Mouse (Mus musculus): ENCODE measurements around the gene Pak7. TPM values are rescaled to one million over a fixed set of nuclear protein-coding genes. Genes with fewer than 3 reads are reported as not detected.

Gene Pak7
- polyA plus RNA-seq, 1 experiment from 2014 or later, result 2.8 TPM

DNA sequence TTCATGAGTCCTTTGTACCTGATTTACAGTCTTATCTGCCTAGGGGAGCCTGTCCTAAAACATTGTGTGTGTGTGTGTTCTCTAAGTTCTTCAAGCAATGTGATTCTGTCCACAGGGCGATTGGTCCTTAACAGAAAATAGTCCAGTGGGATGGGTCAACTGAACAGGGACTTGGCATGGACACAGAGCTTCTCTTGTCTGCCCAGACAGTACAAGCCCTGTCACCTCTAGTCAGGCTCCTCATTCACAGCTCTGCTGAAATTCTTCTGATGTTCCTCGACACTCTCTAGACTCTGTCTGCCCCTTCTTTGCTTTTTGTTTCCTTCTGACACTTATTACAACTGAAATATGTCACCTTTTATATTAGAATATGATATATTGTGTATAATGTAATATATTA lies 247.0 kb downstream of the Pak7 start:
- 81% methylated on average over 2 of the region's 2 CpGs for WGBS
- H3K27ac ChIP-seq, result no peak overlapping the region
- H3K9me3 ChIP-seq, result no peaks in the 10 kb centered on the region
- no peaks in the 10 kb centered on the region for H3K36me3 ChIP-seq (replicated peaks)
- no peak for DNase-seq (ENCODE audit: extremely low spot score, low spot score)
- no peak overlapping the region for H3K4me3 ChIP-seq
- H3K27me3 ChIP-seq (ENCODE audit: poor library complexity, severe bottlenecking), result no peaks in the 10 kb centered on the region
- H3K4me1 ChIP-seq, result no peaks in the 10 kb centered on the region

DNA sequence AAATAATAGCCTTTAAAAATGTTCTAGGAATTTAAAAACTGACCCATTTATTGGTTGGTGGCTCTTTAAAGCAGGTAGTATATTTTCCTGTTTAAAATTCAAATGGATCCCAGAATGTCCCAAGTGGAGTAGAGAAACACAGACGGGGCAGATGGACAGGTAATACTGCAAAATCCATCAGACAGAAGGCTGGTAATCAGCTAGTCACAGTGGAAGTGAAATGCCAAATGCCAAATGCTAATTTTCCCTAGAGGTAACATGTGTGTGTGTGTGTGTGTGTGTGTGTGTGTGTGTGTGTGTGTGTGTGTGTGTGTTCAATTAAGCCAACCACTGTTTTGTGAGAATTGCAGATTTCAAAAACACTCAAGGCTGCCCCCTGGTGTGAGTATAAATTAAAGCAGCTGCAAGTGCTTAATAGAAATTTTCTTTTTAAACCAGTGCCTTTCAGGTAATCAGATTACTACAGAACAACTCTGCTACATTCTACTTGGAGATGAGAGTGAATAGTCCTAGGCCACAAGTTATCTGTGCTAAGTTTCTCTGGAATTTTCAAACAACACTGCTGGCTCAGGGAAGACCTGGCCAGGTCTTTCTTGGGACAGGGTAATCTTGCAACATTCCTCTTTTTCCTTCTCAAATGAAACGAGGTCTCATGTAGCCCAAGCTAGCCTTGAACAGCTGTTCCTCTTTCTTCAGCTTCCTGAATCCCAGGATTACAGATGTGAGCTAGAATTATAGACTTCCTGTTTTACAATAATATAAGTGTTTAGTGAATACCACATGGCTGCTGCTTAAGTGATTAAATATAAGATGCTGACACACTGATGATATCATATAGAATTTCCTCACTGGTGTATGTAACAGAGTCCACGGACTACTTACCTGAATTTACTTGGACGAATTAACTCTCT lies 248.4 kb downstream of the Pak7 start:
- Histone ChIP-seq H3K9me3 (no peaks in the 10 kb centered on the region), H3K4me3 (no peak overlapping the region), H3K36me3 (replicated peaks) (no peaks in the 10 kb centered on the region), H3K4me1 (no peaks in the 10 kb centered on the region), H3K27ac (no peak overlapping the region), H3K27me3 (ENCODE audit: poor library complexity, severe bottlenecking) (no peaks in the 10 kb centered on the region)
- DNase-seq (ENCODE audit: extremely low spot score, low spot score), result peak; percentile 37
- WGBS, result 71% methylated on average over 4 of the region's 4 CpGs

DNA sequence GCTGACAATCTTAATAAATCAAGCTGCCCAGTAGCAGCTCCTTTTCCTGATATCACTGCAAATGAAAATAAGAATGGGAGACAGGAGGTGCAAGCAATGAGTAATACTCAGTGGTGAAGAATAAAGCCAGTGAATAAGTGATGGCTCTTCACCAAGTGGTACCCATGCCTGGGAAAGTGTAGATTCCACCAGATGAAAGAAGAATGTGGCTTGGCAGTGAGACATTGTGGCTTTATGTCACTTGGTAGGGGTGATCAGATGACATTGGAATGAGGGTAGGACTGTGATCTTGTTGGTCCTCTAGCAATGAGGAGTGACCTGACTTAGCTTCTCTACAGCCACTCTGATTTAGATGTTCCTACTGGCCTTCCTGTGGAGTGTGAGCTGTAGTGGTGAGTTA lies 249.3 kb downstream of the Pak7 start:
- Histone ChIP-seq H3K9me3 (no peaks in the 10 kb centered on the region), H3K27ac (no peak overlapping the region), H3K4me3 (no peak overlapping the region), H3K27me3 (ENCODE audit: poor library complexity, severe bottlenecking) (no peaks in the 10 kb centered on the region), H3K36me3 (replicated peaks) (no peaks in the 10 kb centered on the region), H3K4me1 (no peaks in the 10 kb centered on the region)
- no peak for DNase-seq (ENCODE audit: extremely low spot score, low spot score)

DNA sequence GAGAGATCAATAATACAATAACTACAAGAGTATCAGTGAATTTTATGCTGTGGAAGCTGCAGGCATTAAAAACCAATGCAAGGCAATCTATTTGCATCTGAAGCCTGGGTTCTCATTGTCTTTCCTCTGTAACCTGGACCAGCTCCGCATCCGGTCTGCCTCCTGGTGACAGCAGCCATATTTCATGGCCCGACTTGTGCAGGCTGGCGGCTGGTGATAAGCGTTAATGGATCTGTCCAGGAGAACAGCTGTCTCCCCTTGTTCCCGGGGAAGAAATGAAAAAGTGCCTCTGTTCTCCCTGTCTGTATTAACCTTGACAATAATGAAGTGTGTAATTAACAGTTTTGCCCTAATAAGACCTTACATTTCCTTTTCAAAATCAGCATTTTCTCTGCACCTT lies 265.9 kb downstream of the Pak7 start:
- Histone ChIP-seq H3K27ac (no peak overlapping the region), H3K9me3 (no peaks in the 10 kb centered on the region), H3K36me3 (replicated peaks) (no peaks in the 10 kb centered on the region), H3K27me3 (ENCODE audit: poor library complexity, severe bottlenecking) (no peaks in the 10 kb centered on the region), H3K4me3 (no peak overlapping the region), H3K4me1 (peaks cover 5% of the 10 kb centered on the region; the same call in 1 of the 2 replicates)
- no peak for DNase-seq (ENCODE audit: extremely low spot score, low spot score)
- WGBS, result 81% methylated on average over 6 of the region's 6 CpGs

DNA sequence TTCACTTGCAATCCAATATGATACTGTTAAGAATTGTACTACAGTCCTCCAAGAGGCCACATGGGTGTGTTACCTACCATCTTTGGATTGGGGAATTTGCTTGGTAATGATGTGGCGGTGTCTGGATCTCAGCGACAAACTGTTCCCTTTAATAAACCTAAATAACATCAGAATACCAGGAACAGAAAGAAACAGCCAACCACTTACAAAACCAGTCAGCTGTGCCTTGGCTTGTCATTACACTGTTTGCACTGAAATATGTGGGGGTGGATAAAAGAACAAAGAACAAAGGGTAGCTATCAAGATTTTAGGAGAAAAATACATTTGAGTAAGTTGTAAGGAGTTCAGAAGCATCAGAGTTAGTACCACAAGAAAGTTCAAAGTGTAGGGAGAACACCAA lies 269.8 kb downstream of the Pak7 start:
- no peaks in the 10 kb centered on the region for H3K4me1 ChIP-seq
- 95% methylated on average over 2 of the region's 2 CpGs for WGBS
- H3K36me3 ChIP-seq (replicated peaks), result no peaks in the 10 kb centered on the region

DNA sequence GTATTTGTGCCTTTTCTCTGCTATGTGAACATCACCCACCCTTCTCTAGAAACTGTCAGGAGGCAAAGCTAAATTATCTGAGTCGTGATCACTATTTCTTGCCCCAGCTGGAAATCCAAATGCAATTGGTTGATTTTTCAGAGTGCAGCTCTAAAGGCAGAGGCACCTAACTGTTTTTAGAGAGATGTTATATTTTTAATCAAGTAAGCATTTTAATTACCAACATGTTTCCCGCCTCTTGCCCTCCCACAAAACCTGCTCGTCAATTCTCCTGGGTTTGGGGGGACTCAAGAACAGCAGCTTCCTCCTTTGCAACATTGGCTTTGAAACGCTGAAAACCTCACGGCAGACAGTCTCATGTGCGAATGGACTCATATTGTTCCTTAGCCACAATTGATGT lies 274.4 kb downstream of the Pak7 start:
- WGBS, result 85% methylated on average over 6 of the region's 6 CpGs
- Histone ChIP-seq H3K4me3 (no peak overlapping the region), H3K9me3 (no peaks in the 10 kb centered on the region), H3K27ac (no peak overlapping the region), H3K36me3 (replicated peaks) (no peaks in the 10 kb centered on the region), H3K27me3 (ENCODE audit: poor library complexity, severe bottlenecking) (peaks cover 27% of the 10 kb centered on the region), H3K4me1 (peaks cover 11% of the 10 kb centered on the region)
- no peak for DNase-seq (ENCODE audit: extremely low spot score, low spot score)

More for the DNA sequence above, 269.8 kb downstream of the Pak7 start:
- Histone ChIP-seq H3K4me3 (no peak overlapping the region), H3K27me3 (ENCODE audit: poor library complexity, severe bottlenecking) (no peaks in the 10 kb centered on the region), H3K27ac (no peak overlapping the region), H3K9me3 (no peaks in the 10 kb centered on the region)
- DNase-seq (ENCODE audit: extremely low spot score, low spot score), result no peak

DNA sequence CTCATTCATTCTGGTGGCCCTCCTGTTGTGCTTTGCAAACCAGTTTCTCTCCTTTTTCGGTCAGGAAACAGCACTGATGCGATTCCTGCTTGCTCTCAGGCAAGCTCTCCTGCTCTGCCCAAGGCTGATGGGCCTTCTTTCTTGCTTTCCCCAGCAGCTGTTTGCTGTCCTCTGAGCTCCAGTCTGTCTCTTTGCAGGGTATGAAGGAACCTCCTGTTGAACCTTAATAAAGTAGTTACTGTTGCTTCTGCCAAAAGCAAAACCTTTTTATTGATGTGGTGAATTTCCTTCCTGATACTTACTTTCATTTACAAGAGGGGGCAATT lies 278.8 kb downstream of the Pak7 start:
- Histone ChIP-seq H3K4me3 (no peak overlapping the region), H3K36me3 (replicated peaks) (no peaks in the 10 kb centered on the region), H3K9me3 (no peaks in the 10 kb centered on the region), H3K4me1 (peaks cover 26% of the 10 kb centered on the region), H3K27ac (no peak overlapping the region), H3K27me3 (ENCODE audit: poor library complexity, severe bottlenecking) (peaks cover 27% of the 10 kb centered on the region)
- DNase-seq (ENCODE audit: extremely low spot score, low spot score), result no peak
- 8% methylated on average over 2 of the region's 2 CpGs for WGBS

DNA sequence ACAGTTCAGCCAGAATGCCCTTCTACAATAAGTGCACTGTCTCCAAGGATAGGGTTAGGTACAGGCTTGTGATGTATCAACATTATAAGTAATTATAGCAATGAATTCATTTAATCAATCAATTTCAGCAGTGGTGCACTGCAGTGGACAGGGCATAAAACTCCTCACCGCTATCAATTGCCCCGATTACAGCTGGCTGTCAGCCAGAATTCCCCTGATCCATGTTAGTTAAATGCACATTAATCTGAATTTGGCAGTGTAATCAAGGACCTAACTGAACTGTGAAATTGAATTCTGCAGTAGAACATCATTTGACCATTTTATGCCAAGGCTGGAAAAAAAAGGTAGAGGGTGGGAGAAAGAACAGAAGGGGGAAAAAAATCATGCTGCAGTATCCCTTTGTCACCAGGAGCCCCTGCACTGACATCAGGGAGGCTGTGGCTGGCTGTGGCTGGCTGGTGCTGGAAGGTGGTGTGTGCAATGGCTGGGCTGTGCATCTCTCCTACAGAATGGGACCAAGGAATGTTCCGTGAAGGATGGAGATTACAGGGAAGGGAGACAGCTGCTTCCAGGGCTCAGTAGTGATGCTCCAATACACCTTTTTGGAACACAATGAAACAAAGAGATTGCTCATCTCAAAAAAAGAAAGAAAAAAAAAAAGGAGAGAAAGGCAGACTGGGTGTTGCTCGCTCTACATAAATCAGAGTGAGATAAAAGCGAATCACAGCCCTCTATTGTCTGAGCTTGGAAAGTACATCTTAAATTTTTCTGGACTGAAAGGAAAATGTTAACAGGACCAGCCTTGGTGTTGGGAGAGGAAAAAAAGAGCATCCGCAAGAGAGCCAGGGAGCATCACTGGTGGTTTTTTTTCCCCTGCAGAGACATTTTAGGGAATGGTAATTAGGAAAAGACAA lies 279.4 kb downstream of the Pak7 start:
- no peak for DNase-seq (ENCODE audit: extremely low spot score, low spot score)
- Histone ChIP-seq H3K27ac (peak overlapping the region; percentile 17; the same call in 1 of the 2 replicates), H3K36me3 (replicated peaks) (no peaks in the 10 kb centered on the region), H3K4me3 (no peak overlapping the region), H3K27me3 (ENCODE audit: poor library complexity, severe bottlenecking) (peaks cover 27% of the 10 kb centered on the region), H3K9me3 (no peaks in the 10 kb centered on the region), H3K4me1 (peaks cover 26% of the 10 kb centered on the region)
- 18% methylated on average over 6 of the region's 6 CpGs for WGBS

DNA sequence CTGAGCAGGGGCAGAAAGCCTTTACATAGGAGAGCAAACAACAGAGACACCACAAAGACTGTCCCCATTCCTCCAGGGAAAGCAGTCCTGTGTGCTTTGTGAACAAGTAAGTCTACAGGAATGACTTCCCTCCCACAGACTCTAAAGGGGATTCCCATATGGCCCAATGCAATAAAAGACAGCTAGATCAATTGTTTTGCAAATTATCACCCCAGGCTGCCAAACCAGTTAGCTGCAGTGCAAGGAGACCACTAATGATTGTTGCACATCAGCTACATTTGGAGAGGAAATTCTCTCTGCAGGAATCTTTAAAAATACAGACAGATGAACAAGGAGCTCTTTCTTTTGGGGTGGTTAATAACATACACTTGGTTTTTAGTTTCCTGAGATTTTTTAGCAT lies 280.2 kb downstream of the Pak7 start:
- DNase-seq (ENCODE audit: extremely low spot score, low spot score), result no peak
- H3K27me3 ChIP-seq (ENCODE audit: poor library complexity, severe bottlenecking), result peaks cover 27% of the 10 kb centered on the region

DNA sequence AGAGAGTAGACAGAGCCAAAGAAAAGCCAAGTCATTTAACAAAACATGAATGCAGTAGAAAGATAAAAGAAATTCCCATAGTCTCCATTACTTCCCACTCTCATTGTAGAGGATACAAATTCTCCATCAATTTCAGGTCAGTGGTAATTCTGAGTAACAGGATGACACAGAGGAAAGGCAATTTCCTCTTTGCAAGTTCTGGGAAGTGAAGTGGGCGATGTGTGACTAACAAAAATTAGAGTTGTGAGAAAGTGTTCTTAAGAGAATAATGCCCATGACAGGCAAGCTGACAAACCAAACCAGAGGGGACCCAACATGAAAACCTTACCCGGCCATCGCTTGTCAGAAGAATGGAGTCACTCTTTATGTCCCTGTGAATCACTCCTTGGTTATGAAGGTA lies 290.6 kb downstream of the Pak7 start:
- H3K9me3 ChIP-seq, result no peaks in the 10 kb centered on the region
- H3K4me3 ChIP-seq, result no peak overlapping the region
- H3K4me1 ChIP-seq, result no peaks in the 10 kb centered on the region
- no peaks in the 10 kb centered on the region for H3K27me3 ChIP-seq (ENCODE audit: poor library complexity, severe bottlenecking)
- 86% methylated on average over 3 of the region's 3 CpGs for WGBS
- DNase-seq (ENCODE audit: extremely low spot score, low spot score), result no peak
- no peak overlapping the region for H3K27ac ChIP-seq
- H3K36me3 ChIP-seq (replicated peaks), result no peaks in the 10 kb centered on the region

More for the DNA sequence above, 280.2 kb downstream of the Pak7 start:
- Histone ChIP-seq H3K36me3 (replicated peaks) (no peaks in the 10 kb centered on the region), H3K9me3 (no peaks in the 10 kb centered on the region), H3K4me1 (peaks cover 26% of the 10 kb centered on the region), H3K27ac (no peak overlapping the region), H3K4me3 (no peak overlapping the region)

DNA sequence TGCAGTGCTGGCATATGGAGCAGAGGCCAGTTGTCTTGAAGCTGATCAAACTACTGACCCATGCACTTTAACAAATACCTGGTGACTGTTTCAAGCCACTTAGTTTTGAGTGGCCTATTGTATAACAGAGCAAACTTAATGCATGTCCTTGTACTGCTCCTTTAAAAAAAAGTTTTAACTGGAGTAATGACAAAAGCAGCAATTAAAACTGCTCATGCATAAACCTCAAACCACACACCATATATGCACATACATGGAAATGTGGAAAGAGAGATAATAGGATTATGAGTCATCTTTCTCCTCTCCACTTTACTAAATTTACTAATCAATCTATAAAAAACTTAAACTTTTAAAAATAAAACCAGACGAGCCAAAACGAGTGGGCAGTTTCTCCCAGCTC lies 291.8 kb downstream of the Pak7 start:
- Histone ChIP-seq H3K4me1 (no peaks in the 10 kb centered on the region), H3K27me3 (ENCODE audit: poor library complexity, severe bottlenecking) (no peaks in the 10 kb centered on the region), H3K9me3 (no peaks in the 10 kb centered on the region), H3K4me3 (no peak overlapping the region), H3K27ac (no peak overlapping the region), H3K36me3 (replicated peaks) (no peaks in the 10 kb centered on the region)
- 80% methylated on average over 2 of the region's 2 CpGs for WGBS
- no peak for DNase-seq (ENCODE audit: extremely low spot score, low spot score)

DNA sequence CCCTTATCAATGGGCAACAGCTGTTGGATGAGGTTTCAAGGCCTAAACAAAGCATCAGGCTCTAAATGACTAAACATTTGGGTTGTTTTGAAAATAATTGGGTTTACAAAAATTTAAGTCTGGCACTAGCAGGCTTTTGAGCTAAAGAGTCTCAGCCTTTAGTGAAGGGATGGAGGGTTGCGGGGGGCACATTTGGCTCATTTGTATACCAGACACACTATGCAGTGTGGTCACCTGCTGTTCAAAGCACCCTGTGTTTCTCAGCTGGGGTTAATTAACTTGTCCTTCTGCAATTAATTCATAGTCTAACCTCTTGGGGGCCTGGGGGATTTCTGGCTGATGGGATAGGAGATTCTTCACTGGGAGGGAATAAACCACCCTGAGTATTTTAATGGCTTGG lies 323.4 kb downstream of the Pak7 start:
- 71% methylated on average over 1 of the region's 1 CpGs for WGBS
- no peaks in the 10 kb centered on the region for H3K9me3 ChIP-seq
- H3K36me3 ChIP-seq (replicated peaks), result no peaks in the 10 kb centered on the region
- no peak for DNase-seq (ENCODE audit: extremely low spot score, low spot score)
- H3K27me3 ChIP-seq (ENCODE audit: poor library complexity, severe bottlenecking), result peaks cover 23% of the 10 kb centered on the region
- H3K27ac ChIP-seq, result no peak overlapping the region
- peaks cover 9% of the 10 kb centered on the region for H3K4me1 ChIP-seq
- no peak overlapping the region for H3K4me3 ChIP-seq

Measured in forebrain, embryonic 10.5 days (tissue).